Mouse (Mus musculus) embryo, embryonic 10.5 days (tissue): ENCODE results near the gene Ubb.
A peak's percentile ranks its signal among the peaks of the same experiment; 100 is the strongest.

Source experiments
- DNase-seq: peaks from one replicate; pipeline ENCODE4 v3.0.0-alpha.2; 2015; ENCODE audit warnings: low spot score

Gene Ubb

GRCm38 (mm10) chr11:62584671-62585206 lies 33.8 kb downstream of the Ubb start:
- DNase-seq = no peak

DNA sequence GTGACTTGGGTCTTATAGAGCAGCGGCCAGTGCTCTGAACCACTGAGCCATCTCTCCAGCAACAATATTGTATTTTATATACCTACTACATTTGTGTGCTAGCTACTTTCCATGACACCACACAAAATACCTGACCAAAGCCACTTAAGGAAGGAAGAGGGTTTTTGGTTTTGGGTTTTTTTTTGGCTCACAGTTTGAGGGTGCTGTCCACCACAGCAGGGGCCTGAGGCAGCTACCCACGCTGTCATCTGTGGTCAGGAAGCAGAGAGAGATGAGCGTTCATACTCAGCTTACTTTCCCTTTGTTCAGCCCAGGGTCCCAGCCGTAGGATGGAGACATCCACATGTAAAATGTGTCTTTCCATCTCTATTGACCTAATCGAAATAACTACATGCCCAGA lies 36.1 kb downstream of the Ubb start:
- no peak for DNase-seq

GRCm38 (mm10) chr11:62589391-62589790 lies 38.4 kb downstream of the Ubb start:
- no peak for DNase-seq

- DNase-seq = no peak
These were observed 40.1 kb downstream of the Ubb start for GRCm38 (mm10) chr11:62591026-62591425.

DNA sequence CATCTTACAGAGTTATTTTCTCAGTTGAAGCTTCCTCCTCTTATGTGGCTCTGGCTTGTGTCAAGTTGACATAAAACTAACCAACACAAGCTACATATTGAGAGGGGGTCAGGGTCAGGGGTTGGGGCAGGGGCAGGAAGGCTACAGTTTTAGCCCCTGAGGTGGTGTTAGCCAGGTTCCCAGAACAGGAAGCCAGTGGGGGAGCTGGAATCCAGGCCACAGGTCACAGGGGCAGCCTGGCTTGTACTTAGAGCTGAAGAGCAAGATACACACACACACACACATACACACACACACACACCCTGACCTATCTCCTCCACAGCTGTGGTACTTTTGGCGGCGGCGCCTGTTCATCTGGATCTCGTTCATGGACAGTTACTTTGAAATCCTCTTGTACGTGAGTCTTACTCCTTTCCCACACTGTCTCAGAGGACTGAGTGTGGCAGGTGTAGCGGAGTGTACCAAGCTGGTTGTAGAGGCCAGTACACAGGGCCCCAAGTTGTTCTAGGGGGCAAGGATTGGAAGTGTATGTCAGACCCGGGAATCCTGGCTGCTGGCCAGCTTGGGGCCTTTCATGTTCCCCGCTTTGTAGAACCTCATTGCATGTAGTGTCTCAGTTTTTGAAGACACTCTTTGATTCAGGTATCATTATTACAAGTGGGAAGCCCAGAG lies 41.1 kb downstream of the Ubb start:
- DNase-seq = peak; percentile 50

DNA sequence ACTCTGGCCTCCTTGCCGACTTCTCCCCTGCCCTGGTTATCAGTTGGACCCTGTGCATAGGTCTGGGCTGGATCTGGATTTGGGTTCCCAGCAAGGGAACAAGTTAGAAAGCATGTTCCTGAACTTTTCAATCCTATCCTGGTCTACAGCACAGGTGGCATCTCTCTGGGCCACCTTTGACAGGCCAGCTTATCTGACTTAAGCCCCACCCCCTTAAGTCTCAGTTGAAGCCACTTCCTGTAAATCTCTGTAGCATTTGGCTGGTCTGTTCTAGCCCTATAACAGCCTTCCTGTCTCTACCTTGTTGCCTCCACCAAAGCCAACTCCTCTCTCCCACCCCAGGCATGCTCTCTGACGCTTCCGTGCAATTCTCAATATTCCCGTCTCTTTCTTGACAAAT lies 47.6 kb downstream of the Ubb start:
- DNase-seq = no peak

DNA sequence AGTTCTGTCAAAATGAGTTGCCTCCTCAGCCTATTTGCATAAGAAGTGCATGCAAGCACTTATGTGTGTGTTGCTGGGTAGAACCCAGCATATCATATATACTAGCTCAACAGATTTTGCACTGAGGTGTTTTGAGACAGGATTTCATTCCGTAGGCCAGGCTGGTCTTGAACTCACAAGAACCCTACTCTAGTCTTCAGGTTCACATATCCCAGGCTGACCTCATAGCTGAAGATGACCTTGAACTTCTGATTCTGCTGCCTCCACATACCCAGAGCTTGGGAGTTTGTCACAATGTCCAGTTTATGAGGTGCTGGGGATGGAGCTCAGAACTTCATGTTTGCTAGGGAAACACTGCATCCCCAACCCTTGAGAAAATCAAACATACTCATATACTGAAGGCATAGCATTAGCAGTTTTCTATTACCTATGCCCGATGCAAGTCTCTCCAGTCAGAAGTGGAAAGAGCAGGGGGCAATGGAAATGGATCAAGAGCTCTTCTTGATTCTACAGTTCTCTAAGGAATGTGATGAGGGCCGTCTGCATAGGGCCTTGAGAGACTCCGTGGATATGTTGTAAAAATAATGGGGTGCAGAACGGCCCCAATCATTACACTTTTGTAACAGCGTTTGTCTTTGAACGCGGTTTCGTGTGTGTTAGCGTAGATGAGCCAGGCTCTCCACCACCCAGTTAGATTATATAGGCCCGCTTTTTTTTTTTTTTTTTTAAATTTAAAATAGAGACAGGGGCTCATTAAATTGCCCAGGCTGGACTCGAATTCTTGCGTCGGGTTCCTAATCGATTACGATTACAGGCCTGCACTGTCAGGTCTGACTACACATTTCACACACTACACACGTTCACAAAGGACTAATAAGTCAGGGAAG lies 51.0 kb downstream of the Ubb start:
- DNase-seq = peak; percentile 66
